Mouse (Mus musculus): ENCODE results near the gene Asprv1. TPM values are rescaled to one million over a fixed set of nuclear protein-coding genes. Genes with fewer than 3 reads are reported as not detected.

Gene Asprv1
- total and polyA plus RNA-seq, 2 experiments from 2014 or later = 1.2 to 4.2 TPM

GRCm38 (mm10) chr6:86665560-86666307 lies 37.8 kb downstream of the Asprv1 start:
- H3K4me1 ChIP-seq (ENCODE audit: insufficient read depth, low read length) = peaks cover 9% of the 10 kb centered on the region; the same call in 1 of the 2 replicates
- ATAC-seq (ENCODE audit: low FRiP score) (no peak), DNase-seq (ENCODE audit: low spot score) (no peak)
- H3K27me3 ChIP-seq (ENCODE audit: insufficient read depth, low read length) = no peaks in the 10 kb centered on the region
- no peak overlapping the region for H3K4me3 ChIP-seq (ENCODE audit: low read depth, low read length)
- H3K4me2 ChIP-seq (ENCODE audit: low read depth, low read length, poor library complexity, severe bottlenecking) = no peak overlapping the region
- H3K36me3 ChIP-seq (ENCODE audit: insufficient read depth, low read length) = peaks cover 27% of the 10 kb centered on the region
- no peaks in the 10 kb centered on the region for H3K9me3 ChIP-seq (ENCODE audit: low read length)
- TF ChIP-seq CTCF (IDR thresholded peaks at IDR 0.05) = no peak
- H3K27ac ChIP-seq (ENCODE audit: low read depth, low read length) = no peak overlapping the region
- no peak overlapping the region for H3K9ac ChIP-seq (replicated peaks; ENCODE audit: low read length, poor library complexity, severe bottlenecking)
- WGBS = 84% methylated on average over 17 of the region's 17 CpGs

GRCm38 (mm10) chr6:86667061-86667460 lies 39.1 kb downstream of the Asprv1 start:
- H3K9me3 ChIP-seq (ENCODE audit: low read length) = no peaks in the 10 kb centered on the region
- no peaks in the 10 kb centered on the region for H3K27me3 ChIP-seq (ENCODE audit: insufficient read depth, low read length)
- peaks cover 18% of the 10 kb centered on the region for H3K36me3 ChIP-seq (ENCODE audit: insufficient read depth, low read length)
- WGBS = 89% methylated on average over 10 of the region's 10 CpGs
- H3K4me3 ChIP-seq (ENCODE audit: low read depth, low read length) = no peak overlapping the region
- peak overlapping the region; percentile 61; the same call in 1 of the 2 replicates for H3K4me2 ChIP-seq (ENCODE audit: low read depth, low read length, poor library complexity, severe bottlenecking)
- TF ChIP-seq CTCF (IDR thresholded peaks at IDR 0.05) = no peak
- H3K27ac ChIP-seq (ENCODE audit: low read depth, low read length) = no peak overlapping the region
- DNase-seq (ENCODE audit: low spot score) (no peak), ATAC-seq (ENCODE audit: low FRiP score) (no peak)
- H3K4me1 ChIP-seq (ENCODE audit: insufficient read depth, low read length) = peaks cover 9% of the 10 kb centered on the region; the same call in 1 of the 2 replicates
- H3K9ac ChIP-seq (replicated peaks; ENCODE audit: low read length, poor library complexity, severe bottlenecking) = no peak overlapping the region

- ATAC-seq (ENCODE audit: low FRiP score) = 0 out of 2 replicates have a peak, but pooled peaks have one; percentile 1
- peaks cover 9% of the 10 kb centered on the region; the same call in 1 of the 2 replicates for H3K4me1 ChIP-seq (ENCODE audit: insufficient read depth, low read length)
- H3K36me3 ChIP-seq (ENCODE audit: insufficient read depth, low read length) = peaks cover 22% of the 10 kb centered on the region
- H3K9me3 ChIP-seq (ENCODE audit: low read length) = no peaks in the 10 kb centered on the region
- no peaks in the 10 kb centered on the region for H3K27me3 ChIP-seq (ENCODE audit: insufficient read depth, low read length)
- peak within 1 kb of the TSS; percentile 86 for H3K4me3 ChIP-seq (ENCODE audit: low read depth, low read length)
- H3K9ac ChIP-seq (replicated peaks; ENCODE audit: low read length, poor library complexity, severe bottlenecking) = peak within 1 kb of the TSS; percentile 75
- peak within 1 kb of the TSS; percentile 81 for H3K4me2 ChIP-seq (ENCODE audit: low read depth, low read length, poor library complexity, severe bottlenecking)
- no peak for DNase-seq (ENCODE audit: low spot score)
- TF ChIP-seq CTCF (IDR thresholded peaks at IDR 0.05) = no peak
- H3K27ac ChIP-seq (ENCODE audit: low read depth, low read length) = peak within 1 kb of the TSS; percentile 70
- under 1% methylated on average over 67 of the region's 76 CpGs for WGBS
Observed at GRCm38 (mm10) chr6:86668580-86669239, 40.7 kb downstream of the Asprv1 start, which contains the start of gene Mxd1. Mxd1 (minus strand) TSS chr6:86669161.

- H3K9me3 ChIP-seq (ENCODE audit: low read length) = no peaks in the 10 kb centered on the region
- under 1% methylated on average over 31 of the region's 37 CpGs for WGBS
Observed at GRCm38 (mm10) chr6:86669240-86669727, 41.3 kb downstream of the Asprv1 start.

GRCm38 (mm10) chr6:86670873-86671272 lies 42.9 kb downstream of the Asprv1 start:
- no peaks in the 10 kb centered on the region for H3K9me3 ChIP-seq (ENCODE audit: low read length)
- H3K36me3 ChIP-seq (ENCODE audit: insufficient read depth, low read length) = peaks cover 22% of the 10 kb centered on the region
- ATAC-seq (ENCODE audit: low FRiP score) (no peak), DNase-seq (ENCODE audit: low spot score) (peak; percentile 87)
- H3K27ac ChIP-seq (ENCODE audit: low read depth, low read length) = no peak overlapping the region; the same call in 1 of the 2 replicates
- H3K4me2 ChIP-seq (ENCODE audit: low read depth, low read length, poor library complexity, severe bottlenecking) = no peak overlapping the region
- no peak overlapping the region for H3K9ac ChIP-seq (replicated peaks; ENCODE audit: low read length, poor library complexity, severe bottlenecking)
- 10% methylated on average over 2 of the region's 2 CpGs for WGBS
- TF ChIP-seq CTCF (IDR thresholded peaks at IDR 0.05) = peak; percentile 99
- no peak overlapping the region for H3K4me3 ChIP-seq (ENCODE audit: low read depth, low read length)
- no peaks in the 10 kb centered on the region for H3K27me3 ChIP-seq (ENCODE audit: insufficient read depth, low read length)
- H3K4me1 ChIP-seq (ENCODE audit: insufficient read depth, low read length) = peaks cover 9% of the 10 kb centered on the region; the same call in 1 of the 2 replicates

More at GRCm38 (mm10) chr6:86669240-86669727, 41.3 kb downstream of the Asprv1 start:
- peaks cover 9% of the 10 kb centered on the region; the same call in 1 of the 2 replicates for H3K4me1 ChIP-seq (ENCODE audit: insufficient read depth, low read length)
- peaks cover 19% of the 10 kb centered on the region for H3K36me3 ChIP-seq (ENCODE audit: insufficient read depth, low read length)
- H3K27ac ChIP-seq (ENCODE audit: low read depth, low read length) = peak overlapping the region; percentile 70
- peak overlapping the region; percentile 86 for H3K4me3 ChIP-seq (ENCODE audit: low read depth, low read length)
- no peak for TF ChIP-seq CTCF (IDR thresholded peaks at IDR 0.05)
- peak overlapping the region; percentile 81 for H3K4me2 ChIP-seq (ENCODE audit: low read depth, low read length, poor library complexity, severe bottlenecking)
- H3K27me3 ChIP-seq (ENCODE audit: insufficient read depth, low read length) = no peaks in the 10 kb centered on the region
- peak; percentile 100 for ATAC-seq (ENCODE audit: low FRiP score)
- H3K9ac ChIP-seq (replicated peaks; ENCODE audit: low read length, poor library complexity, severe bottlenecking) = peak overlapping the region; percentile 63
- peak; percentile 100 for DNase-seq (ENCODE audit: low spot score)

Data from midbrain, postnatal 0 days (tissue).